Mouse (Mus musculus) lung, embryonic 16.5 days (tissue): ENCODE results near the gene Zfp773. TPM values are rescaled to one million over a fixed set of nuclear protein-coding genes. Genes with fewer than 3 reads are reported as not detected.
A peak's percentile ranks its signal among the peaks of the same experiment; 100 is the strongest.
"Not testable (repeated sequence)": the region's sequence is repeated elsewhere in the genome, so short reads cannot be mapped to it uniquely, and the experiment has no call there.

Experiments used
- ATAC-seq: fragments of 200-750 bp; cut with Nextera tagmentation; 2 replicates; pipeline ENCODE4 v1.8.0; 2017; ENCODE audit warnings: low read depth, mild to moderate bottlenecking, moderate library complexity
- H3K27ac ChIP-seq: fragments of 300-500 bp; sonication (generic); 2 replicates; pipeline ENCODE4 v1.5.1; 2014; ENCODE audit warnings: mild to moderate bottlenecking, control low read depth, low read length
- H3K27me3 ChIP-seq: fragments of 300-500 bp; sonication (generic); 2 replicates; pipeline ENCODE4 v1.6.1; 2014; ENCODE audit warnings: low read depth, low read length, mixed read lengths; ENCODE audit not compliant: control insufficient read depth, insufficient read depth
- H3K36me3 ChIP-seq: fragments of 300-500 bp; sonication (generic); 2 replicates; pipeline ENCODE4 v1.6.1; 2014; ENCODE audit warnings: low read length; ENCODE audit not compliant: control insufficient read depth, insufficient read depth
- H3K4me1 ChIP-seq: fragments of 300-500 bp; sonication (generic); replicated peaks from 2 replicates; pipeline ENCODE4 v1.6.1; 2014; ENCODE audit warnings: low read length, mixed read lengths; ENCODE audit not compliant: control insufficient read depth, insufficient read depth
- H3K4me2 ChIP-seq: fragments of 300-500 bp; sonication (generic); 2 replicates; pipeline ENCODE4 v1.6.1; 2014; ENCODE audit warnings: low read depth, low read length, control low read depth
- H3K4me3 ChIP-seq: fragments of 300-500 bp; sonication (generic); 2 replicates; pipeline ENCODE4 v1.5.1; 2014; ENCODE audit warnings: mild to moderate bottlenecking, low read length, control low read depth
- H3K9ac ChIP-seq: fragments of 300-500 bp; sonication (generic); 2 replicates; pipeline ENCODE4 v1.6.1; 2014; ENCODE audit warnings: low read length, control low read depth
- H3K9me3 ChIP-seq: fragments of 300-500 bp; sonication (generic); 2 replicates; pipeline ENCODE4 v1.6.1; 2016; ENCODE audit warnings: low read length; ENCODE audit not compliant: control insufficient read depth
- WGBS: fragments of 180-500 bp; shearing (Covaris S2); extraction: QIAGEN DNeasy Blood & Tissue Kit; methylation state at CpG from one replicate; pipeline ENCODE4 v1.1.7; 2014; 5-methylcytosine and 5-hydroxymethylcytosine counted together
- polyA plus RNA-seq: library from polyadenylated mRNA; unstranded; fragments of >200 nt; fragmentation: Nextera tagmentation; extraction: Ambion mirVana; gene quantifications from 2 replicates; pipeline ENCODE4 v1.2.1, GENCODE M21; 2015

The Zfp773 gene
- polyA plus RNA-seq, result 1.7 and 2.0 TPM in 2 replicates

DNA sequence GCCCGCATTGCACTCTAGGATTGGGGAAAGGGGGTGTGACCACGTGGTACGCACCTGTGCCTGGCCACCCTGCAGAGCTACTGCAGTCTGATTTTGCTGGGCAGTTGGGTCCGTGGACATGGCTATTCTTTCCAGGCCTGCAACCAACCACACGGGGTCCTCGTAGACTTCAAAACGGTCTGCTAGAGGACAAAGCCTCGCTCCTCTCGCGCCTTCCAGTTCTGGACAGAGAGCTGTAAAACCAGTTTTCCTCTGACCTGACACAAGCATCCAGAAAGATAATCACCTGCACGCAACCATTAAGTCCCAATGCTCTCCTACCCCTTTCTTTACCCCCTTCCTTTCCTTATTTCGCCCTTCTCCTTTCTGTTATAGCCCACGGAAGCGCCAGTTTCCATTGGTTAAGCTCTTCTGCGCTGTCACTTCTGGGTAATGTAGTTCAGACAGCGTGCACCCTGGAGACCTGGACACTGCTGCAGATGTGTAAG, at the start of gene Zfp773:
Zfp773 (minus strand) TSS at position 377 of the 488 bp plus-strand sequence.
- WGBS, result 2% methylated on average over 16 of the region's 16 CpGs

DNA sequence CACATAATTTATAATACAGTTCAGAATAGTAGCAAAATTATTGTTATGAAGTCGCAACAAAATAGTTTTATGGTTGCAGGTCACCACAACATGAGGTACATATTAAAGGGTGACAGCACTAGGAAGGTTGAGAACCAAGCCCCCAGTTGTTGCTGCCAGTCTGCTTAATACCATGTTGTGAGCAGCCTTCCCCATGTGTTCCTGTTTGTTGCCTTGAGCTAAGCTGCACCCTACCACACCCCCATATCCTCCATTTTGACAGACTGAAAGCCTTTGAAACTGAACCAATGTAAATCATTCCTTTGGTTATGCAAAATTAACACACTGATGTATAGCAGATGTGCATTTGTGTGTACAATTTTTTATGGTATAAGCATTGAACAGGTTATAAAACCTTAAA, 49.3 kb upstream of the Zfp773 start:
- 97% methylated on average over 1 of the region's 1 CpGs for WGBS
- Histone ChIP-seq H3K9me3 (no peaks in the 10 kb centered on the region), H3K27me3 (no peaks in the 10 kb centered on the region), H3K27ac (no peak overlapping the region), H3K4me2 (no peak overlapping the region), H3K9ac (no peak overlapping the region), H3K36me3 (peaks cover 13% of the 10 kb centered on the region), H3K4me1 (no peaks in the 10 kb centered on the region), H3K4me3 (no peak overlapping the region)
- ATAC-seq, result no peak

More for the DNA sequence above, at the start of gene Zfp773:
- H3K4me2 ChIP-seq, result peak within 1 kb of the TSS; percentile 50
- no peaks in the 10 kb centered on the region for H3K36me3 ChIP-seq
- no peaks in the 10 kb centered on the region for H3K27me3 ChIP-seq
- H3K4me3 ChIP-seq, result peak within 1 kb of the TSS; percentile 57
- no peaks in the 10 kb centered on the region for H3K9me3 ChIP-seq
- no peaks in the 10 kb centered on the region for H3K4me1 ChIP-seq
- ATAC-seq, result peak; percentile 97
- no peak within 1 kb of the TSS for H3K27ac ChIP-seq
- peak within 1 kb of the TSS; percentile 71 for H3K9ac ChIP-seq

DNA sequence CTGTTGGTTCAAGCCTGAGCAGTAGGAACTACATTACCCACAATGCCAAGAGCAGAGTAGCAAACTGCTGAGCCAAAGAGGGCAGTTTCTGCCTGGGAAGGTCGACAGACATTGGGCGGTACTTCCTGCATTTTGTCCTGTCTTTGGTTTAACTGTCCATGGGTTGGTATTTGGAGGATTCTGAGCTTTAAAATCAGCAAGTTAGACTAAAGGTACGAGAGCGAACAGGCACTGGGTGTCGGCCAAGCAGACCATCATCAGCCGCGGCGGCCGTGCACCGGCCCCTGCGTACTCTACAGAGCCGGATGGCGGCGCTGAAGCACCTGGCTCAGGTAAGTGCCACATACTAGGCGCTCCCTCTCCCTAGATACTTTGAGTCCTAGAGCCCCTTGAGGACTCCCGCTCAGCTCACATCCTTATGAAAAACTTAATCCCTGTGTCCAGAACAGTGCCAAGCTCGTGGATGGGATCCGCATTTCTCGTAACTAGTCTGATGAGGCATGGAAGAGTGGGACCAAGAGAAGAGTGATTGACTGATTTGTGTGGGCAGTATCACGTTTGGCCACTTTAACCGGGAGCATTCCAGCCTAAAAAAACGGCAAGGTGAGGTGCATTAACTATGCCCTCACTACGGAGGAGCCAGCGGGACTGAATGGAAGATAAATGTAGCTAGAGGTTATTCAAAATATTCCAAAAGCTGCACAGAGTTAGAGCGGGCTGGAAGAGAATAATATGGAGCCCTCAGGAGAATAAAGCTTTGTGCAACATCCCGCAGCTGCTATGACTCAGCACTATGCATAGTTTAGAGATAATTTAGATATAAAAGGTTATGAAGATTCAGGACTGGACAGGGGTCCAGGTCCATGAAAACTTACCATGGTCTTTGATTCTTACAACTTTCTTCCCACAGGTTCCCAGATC, 34.9 kb upstream of the Zfp773 start, which contains the start of gene Zfp418:
Zfp418 (plus strand) TSS at position 104 of the 921 bp plus-strand sequence.
- Histone ChIP-seq H3K27ac (peak within 1 kb of the TSS; percentile 86), H3K4me3 (peak within 1 kb of the TSS; percentile 79), H3K9me3 (no peaks in the 10 kb centered on the region), H3K4me2 (peak within 1 kb of the TSS; percentile 62), H3K36me3 (peaks cover 5% of the 10 kb centered on the region; the same call in 1 of the 2 replicates), H3K9ac (peak within 1 kb of the TSS; percentile 78), H3K4me1 (peaks cover 5% of the 10 kb centered on the region), H3K27me3 (no peaks in the 10 kb centered on the region)
- under 1% methylated on average over 26 of the region's 26 CpGs for WGBS
- ATAC-seq, result peak; percentile 97

DNA sequence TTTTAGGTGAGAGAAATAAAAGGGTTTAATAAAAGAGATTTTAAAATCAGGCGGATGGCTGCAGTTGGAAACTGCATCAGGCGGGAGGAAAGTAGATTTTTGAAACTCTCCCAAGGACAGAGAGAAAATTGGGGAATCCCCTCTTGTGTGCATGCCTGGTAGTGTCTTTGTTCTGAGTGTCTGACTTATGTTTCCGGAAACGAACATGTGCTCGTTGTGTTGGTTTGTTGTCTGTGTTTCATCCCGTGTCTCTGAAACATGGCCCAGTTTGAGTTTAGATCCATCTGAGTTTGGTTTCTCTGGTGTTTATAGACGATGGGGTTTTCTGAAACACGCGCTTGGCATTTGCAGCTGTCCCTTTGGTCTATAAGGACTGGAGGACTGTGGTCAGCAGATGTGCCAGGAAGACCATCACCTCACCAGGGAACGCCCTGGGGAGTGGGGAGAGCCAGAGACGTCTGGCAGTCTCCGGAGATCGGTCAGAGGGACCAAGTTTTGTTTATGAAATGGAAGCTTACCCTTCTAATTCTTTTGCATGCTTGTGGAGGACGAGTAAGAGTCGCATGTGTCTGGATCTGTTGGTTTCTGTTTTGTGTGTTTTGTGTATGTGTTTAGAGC, 9.5 kb upstream of the Zfp773 start:
- H3K9me3 ChIP-seq, result no peaks in the 10 kb centered on the region
- no peak overlapping the region for H3K9ac ChIP-seq
- no peak overlapping the region for H3K4me3 ChIP-seq
- H3K27me3 ChIP-seq, result no peaks in the 10 kb centered on the region
- ATAC-seq, result no peak
- no peak overlapping the region for H3K4me2 ChIP-seq
- no peaks in the 10 kb centered on the region for H3K4me1 ChIP-seq
- H3K27ac ChIP-seq, result no peak overlapping the region
- WGBS, result 88% methylated on average over 15 of the region's 15 CpGs
- no peaks in the 10 kb centered on the region for H3K36me3 ChIP-seq

DNA sequence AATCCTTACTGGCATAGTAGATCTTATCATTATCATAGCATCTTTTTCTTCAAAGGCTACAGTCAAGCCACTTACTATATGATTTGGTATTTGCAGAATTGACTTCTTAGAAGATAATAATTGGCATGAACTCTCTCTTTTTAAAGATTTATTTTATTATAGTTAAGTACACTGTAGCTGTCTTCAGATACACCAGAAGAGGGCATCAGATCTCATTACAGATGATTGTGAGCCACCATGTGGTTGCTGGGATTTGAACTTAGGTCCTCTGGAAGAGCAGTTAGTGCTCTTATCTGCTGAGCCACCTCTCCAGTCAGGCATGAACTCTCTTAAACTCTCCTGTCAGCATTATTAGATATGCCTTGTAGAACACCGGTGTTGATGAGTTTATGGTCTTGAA, 7.7 kb upstream of the Zfp773 start:
- H3K36me3 ChIP-seq, result no peaks in the 10 kb centered on the region
- ATAC-seq, result no peak
- H3K27ac ChIP-seq, result no peak overlapping the region
- no peaks in the 10 kb centered on the region for H3K4me1 ChIP-seq
- no peaks in the 10 kb centered on the region for H3K9me3 ChIP-seq
- H3K9ac ChIP-seq, result no peak overlapping the region
- 87% methylated on average over 1 of the region's 1 CpGs for WGBS
- no peak overlapping the region for H3K4me3 ChIP-seq
- no peaks in the 10 kb centered on the region for H3K27me3 ChIP-seq
- no peak overlapping the region for H3K4me2 ChIP-seq

DNA sequence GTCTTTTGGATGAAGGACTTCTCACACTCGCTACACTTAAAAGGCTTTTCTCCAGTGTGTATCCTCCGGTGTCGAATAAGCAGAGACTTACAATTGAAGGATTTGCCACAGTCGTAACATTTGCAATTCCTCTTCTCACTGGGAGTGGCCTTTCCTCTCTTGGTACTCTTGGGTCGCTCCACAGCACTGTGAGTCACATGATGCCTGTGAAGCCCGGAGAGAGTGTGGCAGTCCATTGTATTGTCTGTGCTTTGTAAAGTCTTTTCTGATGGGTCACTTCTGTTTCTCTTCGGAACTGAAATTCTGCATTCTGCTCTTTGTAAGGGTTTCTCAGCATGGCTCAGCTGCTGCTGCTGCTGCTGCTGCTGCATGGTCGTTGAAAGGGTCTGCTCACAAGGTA, 3.8 kb downstream of the Zfp773 start:
- no peak for ATAC-seq
- Histone ChIP-seq H3K36me3 (no peaks in the 10 kb centered on the region), H3K9ac (no peak overlapping the region), H3K9me3 (no peaks in the 10 kb centered on the region), H3K27me3 (no peaks in the 10 kb centered on the region), H3K4me3 (no peak overlapping the region), H3K4me1 (no peaks in the 10 kb centered on the region), H3K27ac (no peak overlapping the region), H3K4me2 (no peak overlapping the region)
- WGBS, result 67% methylated on average over 8 of the region's 8 CpGs

DNA sequence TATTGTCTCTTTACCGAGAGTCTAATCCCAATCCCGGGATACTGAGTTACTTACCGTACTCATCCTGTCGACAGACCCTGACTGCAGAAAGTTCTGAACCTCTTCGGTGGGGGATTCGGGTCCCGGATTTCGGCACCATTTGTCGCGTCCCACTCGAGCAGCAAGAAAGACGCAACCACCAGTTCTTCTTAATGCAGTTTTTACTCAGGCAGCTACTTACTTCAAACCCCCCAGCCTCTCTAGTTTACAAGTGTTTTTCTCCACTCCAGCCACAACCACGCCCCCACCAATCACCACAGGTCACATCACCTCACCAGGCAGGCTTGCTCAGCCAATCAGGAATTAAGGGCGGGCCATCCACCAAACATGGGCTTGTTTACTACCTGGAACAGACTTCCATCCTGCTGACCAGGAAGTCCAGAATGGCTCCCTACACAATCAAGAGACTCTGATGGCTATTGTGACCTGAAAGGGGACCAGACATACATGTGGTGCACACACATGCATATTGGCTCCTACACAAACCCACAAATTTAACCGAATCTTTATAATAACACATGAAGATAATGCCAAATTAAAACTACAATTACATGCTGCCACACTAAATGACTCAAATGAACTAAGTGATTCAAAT, 5.9 kb downstream of the Zfp773 start:
- H3K4me2 ChIP-seq, H3K9me3 ChIP-seq, H3K9ac ChIP-seq, ATAC-seq, H3K36me3 ChIP-seq, H3K27ac ChIP-seq, H3K4me3 ChIP-seq, H3K4me1 ChIP-seq, H3K27me3 ChIP-seq: not testable (repeated sequence)
- 93% methylated on average over 14 of the region's 15 CpGs for WGBS

DNA sequence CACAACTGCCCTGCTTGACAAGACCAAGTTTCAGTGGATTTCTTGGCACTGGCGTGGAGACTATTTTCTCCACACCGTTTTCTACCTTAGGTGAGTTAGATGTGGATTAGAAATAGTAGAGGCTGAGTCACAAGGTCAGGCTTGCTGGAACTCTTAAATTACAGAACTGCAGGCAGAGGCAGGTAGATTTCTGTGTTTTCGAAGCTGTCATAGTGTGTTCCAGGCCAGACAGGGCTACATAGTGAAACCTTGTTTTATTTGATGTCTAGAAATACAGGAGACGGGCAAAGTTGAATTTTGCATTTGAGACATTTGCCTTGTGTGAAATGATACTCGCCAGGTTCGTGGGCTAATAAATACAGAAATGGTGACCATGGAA, 15.0 kb downstream of the Zfp773 start:
- peak overlapping the region; percentile 3; the same call in 1 of the 2 replicates for H3K9ac ChIP-seq
- WGBS, result 50% methylated on average over 6 of the region's 6 CpGs
- peaks cover under 1% of the 10 kb centered on the region for H3K36me3 ChIP-seq
- no peaks in the 10 kb centered on the region for H3K9me3 ChIP-seq
- peak overlapping the region; percentile 66 for H3K4me2 ChIP-seq
- H3K4me3 ChIP-seq, result peak overlapping the region; percentile 68
- no peak overlapping the region for H3K27ac ChIP-seq
- no peaks in the 10 kb centered on the region for H3K27me3 ChIP-seq
- peaks cover 6% of the 10 kb centered on the region; the same call in 1 of the 2 replicates for H3K4me1 ChIP-seq
- no peak for ATAC-seq
